Mouse (Mus musculus): Measurements from ENCODE around the gene Tubgcp6. TPM values are rescaled to one million over a fixed set of nuclear protein-coding genes. Genes with fewer than 3 reads are reported as not detected.

Tubgcp6 gene
- polyA plus RNA-seq, 2 experiments = 6.3 to 12.0 TPM

GRCm38 (mm10) chr15:89073993-89074603 is 48.8 kb downstream of the Tubgcp6 start:
- ATAC-seq (ENCODE audit: insufficient read depth) (no peak), DNase-seq (ENCODE audit: low read depth in 3 of 3, low spot score in 3 of 3) (no peak)
- H3K27ac ChIP-seq = no peak overlapping the region
- no peaks in the 10 kb centered on the region for H3K27me3 ChIP-seq (ENCODE audit: control insufficient read depth, insufficient read depth, low read length)
- TF ChIP-seq EP300 (IDR thresholded peaks at IDR 0.05; ENCODE audit: low read depth) (no peak), CTCF (IDR thresholded peaks at IDR 0.05; ENCODE audit: low read depth) (no peak)
- H3K9ac ChIP-seq (replicated peaks) = no peak overlapping the region
- no peaks in the 10 kb centered on the region for H3K36me3 ChIP-seq (replicated peaks; ENCODE audit: control insufficient read depth, insufficient read depth, low read depth)
- no peaks in the 10 kb centered on the region for H3K9me3 ChIP-seq (ENCODE audit: control insufficient read depth, low read length)
- no peak overlapping the region for H3K4me2 ChIP-seq (ENCODE audit: low read depth)
- WGBS (ENCODE audit: insufficient replicate concordance) = 41% methylated on average over 10 of the region's 10 CpGs
- H3K4me1 ChIP-seq (replicated peaks; ENCODE audit: control insufficient read depth in 2 of 2, insufficient read depth in 2 of 2, low read length in 1 of 2) = peaks cover 11 to 16% of the 10 kb centered on the region in 2 experiments
- H3K4me3 ChIP-seq (ENCODE audit: insufficient read depth in 1 of 2, low read depth in 2 of 2, low read length in 2 of 2) = no peak overlapping the region

- H3K9ac ChIP-seq (replicated peaks) = no peak overlapping the region
- no peak overlapping the region for H3K27ac ChIP-seq
- no peaks in the 10 kb centered on the region for H3K9me3 ChIP-seq (ENCODE audit: control insufficient read depth, low read length)
- no peak overlapping the region for H3K4me3 ChIP-seq (ENCODE audit: insufficient read depth in 1 of 2, low read depth in 2 of 2, low read length in 2 of 2)
- 71% methylated on average over 24 of the region's 24 CpGs for WGBS (ENCODE audit: insufficient replicate concordance)
- H3K27me3 ChIP-seq (ENCODE audit: control insufficient read depth, insufficient read depth, low read length) = peaks cover 23% of the 10 kb centered on the region
- H3K4me1 ChIP-seq (replicated peaks; ENCODE audit: control insufficient read depth in 2 of 2, insufficient read depth in 2 of 2, low read length in 1 of 2) = peaks cover 0 to 3% of the 10 kb centered on the region in 2 experiments; a peak in 1 of 4 replicates
- no peaks in the 10 kb centered on the region for H3K36me3 ChIP-seq (replicated peaks; ENCODE audit: control insufficient read depth, insufficient read depth, low read depth)
- ATAC-seq (ENCODE audit: insufficient read depth) (no peak), DNase-seq (ENCODE audit: low read depth in 3 of 3, low spot score in 3 of 3) (no peak)
- TF ChIP-seq CTCF (IDR thresholded peaks at IDR 0.05; ENCODE audit: low read depth) (no peak), EP300 (IDR thresholded peaks at IDR 0.05; ENCODE audit: low read depth) (no peak)
- no peak overlapping the region for H3K4me2 ChIP-seq (ENCODE audit: low read depth)
Observed at GRCm38 (mm10) chr15:89070606-89071005, 52.3 kb downstream of the Tubgcp6 start.

GRCm38 (mm10) chr15:89069336-89069840 is 53.5 kb downstream of the Tubgcp6 start:
- Histone ChIP-seq H3K36me3 (replicated peaks; ENCODE audit: control insufficient read depth, insufficient read depth, low read depth) (no peaks in the 10 kb centered on the region), H3K4me3 (ENCODE audit: insufficient read depth in 1 of 2, low read depth in 2 of 2, low read length in 2 of 2) (no peak overlapping the region), H3K9ac (replicated peaks) (no peak overlapping the region), H3K27me3 (ENCODE audit: control insufficient read depth, insufficient read depth, low read length) (peaks cover 23% of the 10 kb centered on the region), H3K4me1 (replicated peaks; ENCODE audit: control insufficient read depth in 2 of 2, insufficient read depth in 2 of 2, low read length in 1 of 2) (no peaks in the 10 kb centered on the region), H3K9me3 (ENCODE audit: control insufficient read depth, low read length) (no peaks in the 10 kb centered on the region), H3K4me2 (ENCODE audit: low read depth) (no peak overlapping the region), H3K27ac (no peak overlapping the region)
- no peak for ATAC-seq (ENCODE audit: insufficient read depth)
- DNase-seq (ENCODE audit: low read depth in 3 of 3, low spot score in 3 of 3) = no peak
- TF ChIP-seq CTCF (IDR thresholded peaks at IDR 0.05; ENCODE audit: low read depth) = no peak
- TF ChIP-seq EP300 (IDR thresholded peaks at IDR 0.05; ENCODE audit: low read depth) = no peak
- 67% methylated on average over 19 of the region's 19 CpGs for WGBS (ENCODE audit: insufficient replicate concordance)

GRCm38 (mm10) chr15:89068226-89068625 is 54.7 kb downstream of the Tubgcp6 start:
- Histone ChIP-seq H3K9ac (replicated peaks) (no peak overlapping the region), H3K27ac (no peak overlapping the region), H3K4me1 (replicated peaks; ENCODE audit: control insufficient read depth in 2 of 2, insufficient read depth in 2 of 2, low read length in 1 of 2) (no peaks in the 10 kb centered on the region), H3K9me3 (ENCODE audit: control insufficient read depth, low read length) (no peaks in the 10 kb centered on the region), H3K4me3 (ENCODE audit: insufficient read depth in 1 of 2, low read depth in 2 of 2, low read length in 2 of 2) (no peak overlapping the region), H3K27me3 (ENCODE audit: control insufficient read depth, insufficient read depth, low read length) (peaks cover 23% of the 10 kb centered on the region), H3K4me2 (ENCODE audit: low read depth) (no peak overlapping the region), H3K36me3 (replicated peaks; ENCODE audit: control insufficient read depth, insufficient read depth, low read depth) (no peaks in the 10 kb centered on the region)
- ATAC-seq (ENCODE audit: insufficient read depth) (no peak), DNase-seq (ENCODE audit: low read depth in 3 of 3, low spot score in 3 of 3) (no peak)
- TF ChIP-seq CTCF (IDR thresholded peaks at IDR 0.05; ENCODE audit: low read depth) = no peak
- 21% methylated on average over 26 of the region's 26 CpGs for WGBS (ENCODE audit: insufficient replicate concordance)

GRCm38 (mm10) chr15:89067609-89068008 is 55.3 kb downstream of the Tubgcp6 start:
- Histone ChIP-seq H3K9me3 (ENCODE audit: control insufficient read depth, low read length) (no peaks in the 10 kb centered on the region), H3K27me3 (ENCODE audit: control insufficient read depth, insufficient read depth, low read length) (peaks cover 23% of the 10 kb centered on the region), H3K4me3 (ENCODE audit: insufficient read depth in 1 of 2, low read depth in 2 of 2, low read length in 2 of 2) (no peak overlapping the region), H3K27ac (no peak overlapping the region), H3K4me2 (ENCODE audit: low read depth) (no peak overlapping the region), H3K9ac (replicated peaks) (no peak overlapping the region), H3K4me1 (replicated peaks; ENCODE audit: control insufficient read depth in 2 of 2, insufficient read depth in 2 of 2, low read length in 1 of 2) (no peaks in the 10 kb centered on the region), H3K36me3 (replicated peaks; ENCODE audit: control insufficient read depth, insufficient read depth, low read depth) (no peaks in the 10 kb centered on the region)
- ATAC-seq (ENCODE audit: insufficient read depth) = no peak
- no peak for DNase-seq (ENCODE audit: low read depth in 3 of 3, low spot score in 3 of 3)
- 15% methylated on average over 35 of the region's 35 CpGs for WGBS (ENCODE audit: insufficient replicate concordance)
- TF ChIP-seq CTCF (IDR thresholded peaks at IDR 0.05; ENCODE audit: low read depth) = no peak
- TF ChIP-seq EP300 (IDR thresholded peaks at IDR 0.05; ENCODE audit: low read depth) = no peak

All from liver, embryonic 14.5 days (tissue).